Mouse (Mus musculus) small intestine, adult 2 months (tissue): ENCODE data around the gene Iqschfp.

Source experiments
- CTCF ChIP-seq: fragments of 200-500 bp; IDR thresholded peaks from 2 replicates; pipeline ENCODE4 v1.5.1; 2012; ENCODE audit warnings: low read depth, mild to moderate bottlenecking, control low read depth, inconsistent platforms, low read length, moderate library complexity, mixed read lengths; ENCODE audit not compliant: insufficient replicate concordance, insufficient read length; ENCODE audit errors: extremely low read depth
- POLR2A ChIP-seq: fragments of 200-500 bp; IDR thresholded peaks from 2 replicates; pipeline ENCODE4 v1.6.1; 2012; ENCODE audit warnings: low read depth, mild to moderate bottlenecking, control low read depth, inconsistent platforms, low read length, moderate library complexity

- TF ChIP-seq CTCF (no peak), POLR2A (no peak)
These were observed 520.2 kb downstream of the Iqschfp start for GRCm38 (mm10) chr3:68412262-68412661.
